Mouse (Mus musculus) myocyte (in vitro differentiated cells): ENCODE data around the gene P2ry2. TPM values are rescaled to one million over a fixed set of nuclear protein-coding genes. Genes with fewer than 3 reads are reported as not detected.

Source experiments
- H3K27me3 ChIP-seq: one replicate; pipeline ENCODE4 v1.6.1; 2011; ENCODE audit not compliant: control insufficient read depth, insufficient read depth, insufficient read length
- H3K36me3 ChIP-seq: one replicate; pipeline ENCODE4 v1.6.1; 2011; ENCODE audit not compliant: control insufficient read depth, insufficient read depth
- H3K4me2 ChIP-seq: one replicate; pipeline ENCODE4 v1.6.1; 2011; ENCODE audit warnings: low read depth, control low read depth
- H3K4me3 ChIP-seq: one replicate; pipeline ENCODE4 v1.5.1; 2011; ENCODE audit warnings: mild to moderate bottlenecking, control low read depth, moderate library complexity
- H3K79me2 ChIP-seq: one replicate; pipeline ENCODE4 v1.6.1; 2011; ENCODE audit not compliant: control insufficient read depth, insufficient read depth
- H3ac ChIP-seq: one replicate; pipeline ENCODE4 v1.6.1; 2011; ENCODE audit not compliant: control insufficient read depth, insufficient read length
- CEBPB ChIP-seq: IDR thresholded peaks from 2 replicates; pipeline ENCODE4 v1.6.1; 2011; ENCODE audit warnings: mild to moderate bottlenecking, moderate library complexity; ENCODE audit not compliant: poor library complexity, insufficient read depth, severe bottlenecking
- E2F4 ChIP-seq: IDR thresholded peaks from one replicate; pipeline ENCODE4 v1.6.1; 2011; ENCODE audit warnings: mild to moderate bottlenecking, control low read depth, moderate library complexity; ENCODE audit not compliant: insufficient read depth
- MAX ChIP-seq: IDR thresholded peaks from one replicate; pipeline ENCODE4 v1.6.1; 2011; ENCODE audit warnings: low read depth, mild to moderate bottlenecking, control low read depth
- MYOD1 ChIP-seq, 3 experiments: IDR thresholded peaks; one replicate each; pipeline ENCODE4 v1.6.1; 2011; ENCODE audit warnings: control low read depth in 2 of 3, low read depth in 2 of 3, mild to moderate bottlenecking in 2 of 3, moderate library complexity in 1 of 3; ENCODE audit not compliant: insufficient read length in 2 of 3, control insufficient read depth in 1 of 3
- MYOG ChIP-seq, 3 experiments: IDR thresholded peaks; one replicate each; pipeline ENCODE4 v1.6.1; 2011; ENCODE audit warnings: control low read depth in 2 of 3, low read depth in 2 of 3, mild to moderate bottlenecking in 2 of 3; ENCODE audit not compliant: insufficient read length in 2 of 3, control insufficient read depth in 1 of 3, insufficient read depth in 1 of 3
- POLR2A ChIP-seq: IDR thresholded peaks from one replicate; pipeline ENCODE4 v1.6.1; 2011; ENCODE audit warnings: low read depth, mild to moderate bottlenecking, control low read depth, moderate library complexity; ENCODE audit not compliant: insufficient read length
- POLR2AphosphoS2 ChIP-seq: IDR thresholded peaks from one replicate; pipeline ENCODE4 v1.6.1; 2011; ENCODE audit warnings: low read depth, control low read depth; ENCODE audit not compliant: insufficient read length
- REST ChIP-seq: IDR thresholded peaks from one replicate; pipeline ENCODE4 v1.6.1; 2011; ENCODE audit warnings: mild to moderate bottlenecking, control low read depth, moderate library complexity; ENCODE audit not compliant: insufficient read depth, insufficient read length
- SRF ChIP-seq: IDR thresholded peaks from one replicate; pipeline ENCODE4 v1.6.1; 2011; ENCODE audit warnings: low read depth; ENCODE audit not compliant: control insufficient read depth, insufficient read length
- TCF12 ChIP-seq: IDR thresholded peaks from one replicate; pipeline ENCODE4 v1.6.1; 2011; ENCODE audit warnings: mild to moderate bottlenecking, control low read depth; ENCODE audit not compliant: poor library complexity, insufficient read depth, severe bottlenecking
- TCF3 ChIP-seq: IDR thresholded peaks from one replicate; pipeline ENCODE4 v1.6.1; 2011; ENCODE audit warnings: low read depth, control low read depth; ENCODE audit not compliant: insufficient read length
- USF1 ChIP-seq: IDR thresholded peaks from one replicate; pipeline ENCODE4 v1.6.1; 2011; ENCODE audit warnings: low read depth, mild to moderate bottlenecking, control low read depth, moderate library complexity
- polyA plus RNA-seq: library from polyadenylated mRNA; unstranded; fragments of >200 nt; fragmentation: generic; extraction: Trizol; gene quantifications from one replicate; pipeline ENCODE4 v1.2.1, GENCODE M21; 2012; ENCODE audit warnings: missing spikeins

Gene P2ry2
- polyA plus RNA-seq, 1 experiment, result 20.8 TPM

- TF ChIP-seq REST (no peak), MYOG (IDR thresholded peaks at IDR 0.05; ENCODE audit: control insufficient read depth in 1 of 3, insufficient read depth in 1 of 3, insufficient read length in 2 of 3, low read depth in 2 of 3) (peak in 1 of 3 experiments; percentile 36), MYOD1 (IDR thresholded peaks at IDR 0.05; ENCODE audit: control insufficient read depth in 1 of 3, insufficient read length in 2 of 3, low read depth in 2 of 3) (peak in 1 of 3 experiments; percentile 13)
- no peak overlapping the region for H3K4me3 ChIP-seq
- H3K27me3 ChIP-seq, result no peaks in the 10 kb centered on the region
- H3K79me2 ChIP-seq, result no peaks in the 10 kb centered on the region
- H3ac ChIP-seq, result no peak overlapping the region
- no peak overlapping the region for H3K4me2 ChIP-seq
- no peaks in the 10 kb centered on the region for H3K36me3 ChIP-seq
These were observed 15.2 kb upstream of the P2ry2 start for GRCm38 (mm10) chr7:101027623-101028443.

DNA sequence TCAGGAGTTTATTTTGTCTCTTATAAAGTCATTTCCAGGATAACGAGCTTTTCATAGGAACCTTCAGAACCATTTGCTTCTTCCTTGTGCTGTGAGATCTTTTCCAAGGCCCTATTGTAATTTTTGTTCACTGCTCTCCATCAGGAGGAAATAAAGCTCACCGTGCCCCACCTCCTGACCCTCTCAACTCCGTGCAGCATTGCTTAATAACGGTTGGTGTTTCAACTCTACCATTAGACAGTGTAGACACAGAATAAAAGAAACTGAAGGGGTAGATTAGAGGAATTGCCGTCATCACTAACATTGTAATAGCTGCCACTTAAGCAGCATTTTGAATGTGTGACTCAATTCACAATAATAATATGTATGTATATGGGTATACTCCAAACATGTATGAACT is 14.2 kb upstream of the P2ry2 start:
- no peaks in the 10 kb centered on the region for H3K27me3 ChIP-seq
- TF ChIP-seq POLR2AphosphoS2, result no peak
- TF ChIP-seq MAX, result no peak
- no peak for TF ChIP-seq MYOD1 (IDR thresholded peaks at IDR 0.05; ENCODE audit: control insufficient read depth in 1 of 3, insufficient read length in 2 of 3, low read depth in 2 of 3)
- TF ChIP-seq REST, result no peak
- no peak for TF ChIP-seq SRF
- no peak for TF ChIP-seq TCF3
- no peak for TF ChIP-seq MYOG (IDR thresholded peaks at IDR 0.05; ENCODE audit: control insufficient read depth in 1 of 3, insufficient read depth in 1 of 3, insufficient read length in 2 of 3, low read depth in 2 of 3)
- no peak overlapping the region for H3K4me2 ChIP-seq
- no peak overlapping the region for H3K4me3 ChIP-seq
- no peaks in the 10 kb centered on the region for H3K36me3 ChIP-seq
- no peaks in the 10 kb centered on the region for H3K79me2 ChIP-seq
- H3ac ChIP-seq, result no peak overlapping the region

DNA sequence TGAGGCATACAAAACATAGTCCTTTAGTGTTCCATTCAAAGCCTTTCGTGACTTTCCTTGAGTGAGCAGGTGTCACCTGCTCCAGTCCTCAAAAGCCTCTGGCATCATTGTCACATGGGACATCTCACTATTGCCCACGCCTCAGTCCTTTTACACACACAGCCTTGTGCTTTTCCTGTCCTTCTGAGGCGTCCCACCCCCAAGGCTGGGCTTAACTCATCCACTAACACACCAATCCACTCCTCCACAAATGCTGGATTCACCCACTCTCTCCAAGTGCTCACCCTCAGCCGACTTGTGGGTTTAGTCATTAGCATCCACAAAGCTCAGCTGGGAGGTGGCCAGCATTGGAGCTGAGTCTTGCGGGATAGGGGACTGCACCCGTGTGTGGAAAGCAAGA is 4.8 kb upstream of the P2ry2 start:
- Histone ChIP-seq H3K79me2 (no peaks in the 10 kb centered on the region), H3K27me3 (no peaks in the 10 kb centered on the region), H3ac (no peak overlapping the region), H3K4me3 (no peak overlapping the region), H3K4me2 (peak overlapping the region; percentile 31), H3K36me3 (no peaks in the 10 kb centered on the region)
- TF ChIP-seq TCF12 (peak; percentile 27), SRF (no peak), POLR2AphosphoS2 (no peak), MYOD1 (IDR thresholded peaks at IDR 0.05; ENCODE audit: control insufficient read depth in 1 of 3, insufficient read length in 2 of 3, low read depth in 2 of 3) (peak; percentile 51 to 90 (median 63))

DNA sequence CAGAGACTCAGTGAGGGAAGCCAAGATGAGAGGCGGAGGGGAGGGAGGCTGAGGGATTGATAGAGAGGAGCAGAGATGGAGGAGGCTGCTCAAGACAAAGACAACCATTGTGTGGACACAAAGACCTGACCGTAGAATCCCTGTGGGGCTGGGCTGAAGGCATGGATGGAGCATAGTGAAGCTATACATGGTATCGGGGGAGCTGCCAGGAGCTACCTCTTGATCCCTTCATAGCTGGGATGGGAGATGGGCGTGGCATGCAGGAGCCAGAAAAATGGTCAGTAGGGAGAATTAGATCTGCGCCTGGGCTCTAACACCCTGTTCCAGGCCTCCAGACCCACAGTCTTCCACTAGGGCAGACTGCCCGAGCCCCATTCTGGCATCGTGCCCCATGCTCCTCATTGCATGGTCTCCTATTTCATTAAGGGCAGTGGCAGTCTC is 4.4 kb upstream of the P2ry2 start:
- TF ChIP-seq TCF3 (no peak), CEBPB (no peak), MYOG (IDR thresholded peaks at IDR 0.05; ENCODE audit: control insufficient read depth in 1 of 3, insufficient read depth in 1 of 3, insufficient read length in 2 of 3, low read depth in 2 of 3) (no peak), E2F4 (no peak), SRF (no peak), REST (no peak), TCF12 (no peak), POLR2AphosphoS2 (no peak), POLR2A (no peak), MAX (no peak), USF1 (no peak), MYOD1 (IDR thresholded peaks at IDR 0.05; ENCODE audit: control insufficient read depth in 1 of 3, insufficient read length in 2 of 3, low read depth in 2 of 3) (no peak)
- Histone ChIP-seq H3K79me2 (no peaks in the 10 kb centered on the region), H3K27me3 (no peaks in the 10 kb centered on the region), H3K4me2 (peak overlapping the region; percentile 31), H3K36me3 (no peaks in the 10 kb centered on the region), H3K4me3 (no peak overlapping the region), H3ac (no peak overlapping the region)

DNA sequence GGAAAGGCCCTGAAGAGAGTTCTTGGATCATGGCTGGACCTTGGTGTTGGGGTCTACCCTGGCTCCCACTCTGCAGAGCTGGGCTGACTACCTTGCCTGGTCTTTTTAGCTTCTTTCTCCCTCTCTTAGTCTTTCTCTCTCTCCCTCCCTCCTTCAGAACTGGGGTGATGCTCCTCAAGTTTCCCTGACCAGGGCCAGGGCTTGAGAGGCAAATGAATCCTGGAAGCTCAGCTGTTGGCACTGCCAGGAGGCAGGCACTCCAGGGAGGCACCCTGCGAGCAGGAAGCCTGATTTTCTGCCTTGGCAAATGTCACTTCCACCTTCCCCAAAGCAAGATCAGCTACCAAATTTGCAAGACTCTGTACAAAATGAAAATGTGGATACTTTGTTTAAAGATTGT is 2.3 kb upstream of the P2ry2 start:
- TF ChIP-seq POLR2A (no peak), MYOG (IDR thresholded peaks at IDR 0.05; ENCODE audit: control insufficient read depth in 1 of 3, insufficient read depth in 1 of 3, insufficient read length in 2 of 3, low read depth in 2 of 3) (no peak), MYOD1 (IDR thresholded peaks at IDR 0.05; ENCODE audit: control insufficient read depth in 1 of 3, insufficient read length in 2 of 3, low read depth in 2 of 3) (no peak), USF1 (no peak), MAX (no peak), E2F4 (no peak), CEBPB (no peak)
- Histone ChIP-seq H3ac (no peak overlapping the region), H3K27me3 (no peaks in the 10 kb centered on the region)

More for the DNA sequence above, 2.3 kb upstream of the P2ry2 start:
- H3K4me3 ChIP-seq, result no peak overlapping the region
- no peaks in the 10 kb centered on the region for H3K36me3 ChIP-seq
- no peaks in the 10 kb centered on the region for H3K79me2 ChIP-seq
- no peak overlapping the region for H3K4me2 ChIP-seq
